Mouse (Mus musculus): Measurements from ENCODE around the gene Foxd1. TPM values are rescaled to one million over a fixed set of nuclear protein-coding genes. Genes with fewer than 3 reads are reported as not detected.

Foxd1 gene
- polyA plus RNA-seq, 2 experiments: under 0.01 TPM; not detected in 1

DNA sequence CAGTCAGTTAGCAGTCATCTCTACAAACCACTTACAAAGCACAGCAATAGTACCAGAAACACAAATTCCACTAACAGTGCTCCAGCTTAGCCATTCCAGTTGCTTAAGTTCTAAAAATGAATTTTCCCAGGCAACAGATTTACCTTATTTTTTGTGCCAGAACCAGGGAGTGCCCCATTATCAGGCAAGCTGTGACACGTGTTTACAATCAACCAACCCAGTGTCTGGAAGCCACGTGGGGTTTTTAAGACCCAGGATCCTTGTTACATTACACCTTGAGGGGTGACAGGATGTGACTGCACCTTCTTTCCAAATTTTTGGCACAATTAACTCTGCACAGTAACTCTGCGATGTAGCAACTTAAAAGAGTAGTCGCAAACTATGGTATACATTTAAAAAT lies 45.3 kb upstream of the Foxd1 start:
- no peak for DNase-seq (ENCODE audit: low read depth in 3 of 3, low spot score in 3 of 3)
- TF ChIP-seq CTCF (IDR thresholded peaks at IDR 0.05; ENCODE audit: low read depth) (no peak), EP300 (IDR thresholded peaks at IDR 0.05; ENCODE audit: low read depth) (no peak)
- Histone ChIP-seq H3K36me3 (replicated peaks; ENCODE audit: control insufficient read depth, insufficient read depth, low read depth) (peaks cover 52% of the 10 kb centered on the region), H3K9ac (replicated peaks) (no peak overlapping the region), H3K9me3 (ENCODE audit: control insufficient read depth, low read length) (no peaks in the 10 kb centered on the region), H3K27me3 (ENCODE audit: control insufficient read depth, insufficient read depth, low read length) (no peaks in the 10 kb centered on the region), H3K4me2 (ENCODE audit: low read depth) (no peak overlapping the region), H3K27ac (no peak overlapping the region), H3K4me3 (ENCODE audit: insufficient read depth in 1 of 2, low read depth in 2 of 2, low read length in 2 of 2) (no peak overlapping the region), H3K4me1 (replicated peaks; ENCODE audit: control insufficient read depth in 2 of 2, insufficient read depth in 2 of 2, low read length in 1 of 2) (no peaks in the 10 kb centered on the region)
- ATAC-seq (ENCODE audit: insufficient read depth): no peak
- 72% methylated on average over 4 of the region's 4 CpGs for WGBS (ENCODE audit: insufficient replicate concordance)

DNA sequence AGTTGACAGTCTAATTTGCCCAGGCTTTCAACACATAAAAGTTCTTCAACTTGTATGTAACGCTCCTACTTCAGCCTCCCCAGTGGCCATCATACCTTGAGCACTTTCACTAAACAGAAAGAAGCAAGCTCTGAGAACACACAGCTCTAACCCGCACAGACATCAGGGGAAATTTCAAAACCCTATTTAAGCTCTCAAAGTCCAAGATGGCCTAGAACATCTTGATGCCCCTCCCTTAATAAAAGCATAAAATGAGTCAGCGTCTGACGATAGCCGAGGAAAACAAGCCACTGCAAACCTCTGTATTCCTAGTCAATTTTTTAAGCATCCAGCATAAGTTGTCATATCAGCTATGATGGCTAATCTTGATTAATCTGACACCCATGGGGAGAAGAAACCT lies 42.4 kb upstream of the Foxd1 start:
- no peak overlapping the region for H3K27ac ChIP-seq
- DNase-seq (ENCODE audit: low read depth in 3 of 3, low spot score in 3 of 3): no peak
- WGBS (ENCODE audit: insufficient replicate concordance): 87% methylated on average over 5 of the region's 5 CpGs
- H3K27me3 ChIP-seq (ENCODE audit: control insufficient read depth, insufficient read depth, low read length): no peaks in the 10 kb centered on the region
- ATAC-seq (ENCODE audit: insufficient read depth): no peak
- H3K4me3 ChIP-seq (ENCODE audit: insufficient read depth in 1 of 2, low read depth in 2 of 2, low read length in 2 of 2): no peak overlapping the region
- TF ChIP-seq CTCF (IDR thresholded peaks at IDR 0.05; ENCODE audit: low read depth) (no peak), EP300 (IDR thresholded peaks at IDR 0.05; ENCODE audit: low read depth) (no peak)
- H3K9ac ChIP-seq (replicated peaks): no peak overlapping the region
- H3K9me3 ChIP-seq (ENCODE audit: control insufficient read depth, low read length): no peaks in the 10 kb centered on the region
- no peak overlapping the region for H3K4me2 ChIP-seq (ENCODE audit: low read depth)
- H3K36me3 ChIP-seq (replicated peaks; ENCODE audit: control insufficient read depth, insufficient read depth, low read depth): peaks cover 56% of the 10 kb centered on the region
- H3K4me1 ChIP-seq (replicated peaks; ENCODE audit: control insufficient read depth in 2 of 2, insufficient read depth in 2 of 2, low read length in 1 of 2): peaks cover 7 to 9% of the 10 kb centered on the region in 2 experiments; a peak in 3 of 4 replicates

DNA sequence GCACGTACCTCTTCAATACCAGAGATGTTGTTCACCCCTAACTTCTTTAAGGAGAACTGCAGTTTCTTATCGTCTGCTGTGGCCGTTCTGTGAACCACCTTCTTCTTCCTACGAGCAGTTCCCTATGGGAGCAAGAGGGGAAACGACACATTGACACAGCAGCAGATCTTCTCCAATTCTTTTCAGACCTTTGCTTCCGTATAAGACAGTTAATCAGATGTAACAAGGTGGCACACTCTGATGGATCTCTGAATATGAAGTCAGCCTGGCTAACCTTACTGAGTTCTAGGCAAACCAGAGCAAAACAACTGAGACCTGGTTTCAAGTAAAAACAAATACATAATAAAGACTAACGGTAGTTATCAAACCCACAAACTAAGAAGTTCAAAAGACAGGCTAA lies 40.4 kb upstream of the Foxd1 start:
- Histone ChIP-seq H3K27me3 (ENCODE audit: control insufficient read depth, insufficient read depth, low read length) (no peaks in the 10 kb centered on the region), H3K4me3 (ENCODE audit: insufficient read depth in 1 of 2, low read depth in 2 of 2, low read length in 2 of 2) (no peak overlapping the region), H3K4me2 (ENCODE audit: low read depth) (no peak overlapping the region), H3K27ac (no peak overlapping the region), H3K9me3 (ENCODE audit: control insufficient read depth, low read length) (no peaks in the 10 kb centered on the region), H3K36me3 (replicated peaks; ENCODE audit: control insufficient read depth, insufficient read depth, low read depth) (peaks cover 50% of the 10 kb centered on the region), H3K9ac (replicated peaks) (no peak overlapping the region), H3K4me1 (replicated peaks; ENCODE audit: control insufficient read depth in 2 of 2, insufficient read depth in 2 of 2, low read length in 1 of 2) (peaks cover 7 to 12% of the 10 kb centered on the region in 2 experiments; a peak in 3 of 4 replicates)
- TF ChIP-seq EP300 (IDR thresholded peaks at IDR 0.05; ENCODE audit: low read depth) (no peak), CTCF (IDR thresholded peaks at IDR 0.05; ENCODE audit: low read depth) (no peak)
- no peak for ATAC-seq (ENCODE audit: insufficient read depth)
- WGBS (ENCODE audit: insufficient replicate concordance): 51% methylated on average over 7 of the region's 7 CpGs
- DNase-seq (ENCODE audit: low read depth in 3 of 3, low spot score in 3 of 3): no peak

DNA sequence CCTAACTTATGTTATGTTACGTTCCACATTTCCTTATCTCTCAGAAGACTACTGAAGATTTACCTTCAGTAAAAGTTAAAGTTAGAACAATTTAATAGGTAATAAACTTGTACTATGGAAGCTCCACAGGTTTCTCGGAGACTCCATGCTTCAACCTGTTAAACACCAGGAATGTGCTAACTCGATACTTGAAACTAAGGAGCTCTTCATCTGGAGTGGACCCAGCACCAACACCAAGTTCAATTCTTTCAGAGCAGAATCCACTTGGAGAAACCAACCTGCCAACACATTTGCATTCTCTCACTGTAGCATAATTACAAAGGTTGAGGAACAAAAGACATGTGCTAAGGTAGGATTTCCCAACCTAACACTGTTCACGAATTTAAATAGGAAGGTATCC lies 38.9 kb upstream of the Foxd1 start:
- no peaks in the 10 kb centered on the region for H3K9me3 ChIP-seq (ENCODE audit: control insufficient read depth, low read length)
- H3K4me3 ChIP-seq (ENCODE audit: insufficient read depth in 1 of 2, low read depth in 2 of 2, low read length in 2 of 2): peak overlapping the region; percentile 41 to 99; a peak in 3 of 4 replicates
- 47% methylated on average over 4 of the region's 4 CpGs for WGBS (ENCODE audit: insufficient replicate concordance)

DNA sequence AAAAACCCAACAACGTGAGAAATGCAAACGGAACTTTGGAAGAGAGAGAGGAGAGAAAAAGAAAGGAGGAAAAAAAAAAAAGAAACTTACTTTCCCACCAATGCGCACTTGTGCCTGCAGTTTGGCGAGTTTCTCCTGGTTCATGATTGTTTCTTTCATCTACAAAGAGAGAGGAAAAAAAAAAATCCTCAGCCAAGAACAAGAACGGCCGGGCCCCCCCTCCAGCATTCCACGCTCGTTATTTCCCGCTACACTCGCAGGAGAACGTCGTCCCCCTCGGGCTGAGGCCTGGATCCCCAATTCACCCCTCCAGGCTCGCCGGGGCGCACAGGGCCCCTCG lies 37.9 kb upstream of the Foxd1 start:
- under 1% methylated on average over 17 of the region's 17 CpGs for WGBS (ENCODE audit: insufficient replicate concordance)
- TF ChIP-seq EP300 (IDR thresholded peaks at IDR 0.05; ENCODE audit: low read depth) (no peak), CTCF (IDR thresholded peaks at IDR 0.05; ENCODE audit: low read depth) (no peak)
- Histone ChIP-seq H3K4me2 (ENCODE audit: low read depth) (peak overlapping the region; percentile 93), H3K9ac (replicated peaks) (peak overlapping the region; percentile 96), H3K27ac (peak overlapping the region; percentile 70), H3K4me1 (replicated peaks; ENCODE audit: control insufficient read depth in 2 of 2, insufficient read depth in 2 of 2, low read length in 1 of 2) (peaks cover 7 to 12% of the 10 kb centered on the region in 2 experiments; a peak in 3 of 4 replicates), H3K27me3 (ENCODE audit: control insufficient read depth, insufficient read depth, low read length) (no peaks in the 10 kb centered on the region), H3K36me3 (replicated peaks; ENCODE audit: control insufficient read depth, insufficient read depth, low read depth) (peaks cover 28% of the 10 kb centered on the region), H3K4me3 (ENCODE audit: insufficient read depth in 1 of 2, low read depth in 2 of 2, low read length in 2 of 2) (peak overlapping the region; percentile 96 to 99), H3K9me3 (ENCODE audit: control insufficient read depth, low read length) (no peaks in the 10 kb centered on the region)
- ATAC-seq (ENCODE audit: insufficient read depth) (no peak), DNase-seq (ENCODE audit: low read depth in 3 of 3, low spot score in 3 of 3) (no peak)

More for the DNA sequence above, 38.9 kb upstream of the Foxd1 start:
- no peak overlapping the region for H3K27ac ChIP-seq
- H3K9ac ChIP-seq (replicated peaks): peak overlapping the region; percentile 96; the same call in 1 of the 2 replicates
- ATAC-seq (ENCODE audit: insufficient read depth) (no peak), DNase-seq (ENCODE audit: low read depth in 3 of 3, low spot score in 3 of 3) (no peak)
- TF ChIP-seq CTCF (IDR thresholded peaks at IDR 0.05; ENCODE audit: low read depth) (no peak), EP300 (IDR thresholded peaks at IDR 0.05; ENCODE audit: low read depth) (no peak)
- peaks cover 7 to 12% of the 10 kb centered on the region in 2 experiments; a peak in 3 of 4 replicates for H3K4me1 ChIP-seq (replicated peaks; ENCODE audit: control insufficient read depth in 2 of 2, insufficient read depth in 2 of 2, low read length in 1 of 2)
- H3K27me3 ChIP-seq (ENCODE audit: control insufficient read depth, insufficient read depth, low read length): no peaks in the 10 kb centered on the region
- H3K4me2 ChIP-seq (ENCODE audit: low read depth): peak overlapping the region; percentile 93
- peaks cover 38% of the 10 kb centered on the region for H3K36me3 ChIP-seq (replicated peaks; ENCODE audit: control insufficient read depth, insufficient read depth, low read depth)

Data from liver, embryonic 14.5 days (tissue).